In the genomic region with DNA sequence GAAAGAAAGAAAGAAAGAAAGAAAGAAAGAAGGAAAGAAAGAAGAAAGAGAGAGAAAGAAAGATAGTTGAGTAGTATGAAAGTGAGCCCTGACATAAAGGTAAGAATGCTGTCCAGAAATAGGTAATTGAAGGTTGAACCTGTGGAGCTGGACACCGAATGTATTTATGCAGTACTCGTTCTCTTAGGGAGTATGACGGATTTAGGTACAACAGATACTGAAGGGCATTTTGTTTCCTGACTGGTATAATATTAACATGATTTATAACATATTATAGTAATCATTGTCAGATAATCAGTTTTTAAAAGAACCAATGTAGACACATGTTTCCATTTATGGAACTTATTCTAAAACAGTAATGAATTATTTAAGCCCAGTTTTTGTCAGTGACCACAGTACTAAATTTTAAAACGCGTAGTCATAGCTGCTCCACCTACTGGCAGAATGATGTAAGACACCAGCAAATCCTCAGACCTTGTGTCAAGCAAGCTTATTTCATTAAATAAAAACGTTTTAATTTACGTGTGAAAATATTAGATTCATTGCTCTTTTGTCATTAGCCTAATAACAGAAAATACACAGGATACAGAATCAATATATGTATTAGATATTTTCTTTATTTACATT, we compare ENCODE assay signal across 9 mouse cellular contexts.
DNase-seq lines count a peak whose midpoint lies in the region; ATAC-seq lines count a peak whose summit lies in the region.
"Had no signal": no experiment of that assay in that cellular context is flagged by ENCODE, and none has a peak within 500 bp of the region (broad histone marks: within the 10 kb centered on the region; RNA-seq: fewer than 3 reads in every experiment).

No protein-coding gene starts in this region.

- no peak overlapping the region for H3K4me3 ChIP-seq in hindbrain, embryonic 11.5 days (ENCODE audit: low read depth, low read length)
- H3K4me3 ChIP-seq in hindbrain, embryonic 12.5 days, result no peak overlapping the region
- H3K4me3 ChIP-seq in embryonic facial prominence, embryonic 14.5 days (ENCODE audit: low read depth, low read length), result no peak overlapping the region
- H3K4me3 ChIP-seq: liver, embryonic 15.5 days had no signal

- no peaks in the 10 kb centered on the region for H3K4me1 ChIP-seq in hindbrain, embryonic 11.5 days (replicated peaks; ENCODE audit: control insufficient read depth, insufficient read depth, low read length)
- no peaks in the 10 kb centered on the region for H3K4me1 ChIP-seq in hindbrain, embryonic 12.5 days
- peaks cover under 1% of the 10 kb centered on the region; the same call in 1 of the 2 replicates for H3K4me1 ChIP-seq in embryonic facial prominence, embryonic 14.5 days (ENCODE audit: control insufficient read depth, insufficient read depth, low read length)
- H3K4me1 ChIP-seq: liver, embryonic 15.5 days had no signal

- 51% methylated on average over 7 of the region's 7 CpGs for WGBS in hindbrain, embryonic 11.5 days
- WGBS in hindbrain, embryonic 12.5 days, result 50% methylated on average over 7 of the region's 7 CpGs
- 42% methylated on average over 7 of the region's 7 CpGs for WGBS in embryonic facial prominence, embryonic 14.5 days

- no peaks in the 10 kb centered on the region for H3K36me3 ChIP-seq in hindbrain, embryonic 11.5 days (ENCODE audit: control insufficient read depth, insufficient read depth, low read length)
- H3K36me3 ChIP-seq in hindbrain, embryonic 12.5 days, result no peaks in the 10 kb centered on the region
- H3K36me3 ChIP-seq in embryonic facial prominence, embryonic 14.5 days (ENCODE audit: control insufficient read depth, insufficient read depth, low read length), result no peaks in the 10 kb centered on the region
- H3K36me3 ChIP-seq: liver, embryonic 15.5 days had no signal

- no peaks in the 10 kb centered on the region for H3K9me3 ChIP-seq in hindbrain, embryonic 11.5 days (ENCODE audit: control insufficient read depth, low read length)
- no peaks in the 10 kb centered on the region for H3K9me3 ChIP-seq in hindbrain, embryonic 12.5 days (replicated peaks)
- no peaks in the 10 kb centered on the region for H3K9me3 ChIP-seq in embryonic facial prominence, embryonic 14.5 days (ENCODE audit: control insufficient read depth, low read length)
- H3K9me3 ChIP-seq: liver, embryonic 15.5 days had no signal

- H3K27ac ChIP-seq in hindbrain, embryonic 11.5 days (ENCODE audit: low read depth, low read length), result no peak overlapping the region
- no peak overlapping the region for H3K27ac ChIP-seq in hindbrain, embryonic 12.5 days
- no peak overlapping the region for H3K27ac ChIP-seq in embryonic facial prominence, embryonic 14.5 days (replicated peaks; ENCODE audit: low read depth, low read length)
- H3K27ac ChIP-seq: liver, embryonic 15.5 days had no signal

- H3K9ac ChIP-seq in hindbrain, embryonic 11.5 days (ENCODE audit: low read depth, low read length), result no peak overlapping the region
- H3K9ac ChIP-seq in hindbrain, embryonic 12.5 days, result no peak overlapping the region
- no peak overlapping the region for H3K9ac ChIP-seq in embryonic facial prominence, embryonic 14.5 days (ENCODE audit: low read depth, low read length)
- H3K9ac ChIP-seq: liver, embryonic 15.5 days had no signal

- no peaks in the 10 kb centered on the region for H3K27me3 ChIP-seq in hindbrain, embryonic 11.5 days (ENCODE audit: control insufficient read depth, insufficient read depth, low read length)
- no peaks in the 10 kb centered on the region for H3K27me3 ChIP-seq in hindbrain, embryonic 12.5 days
- no peaks in the 10 kb centered on the region for H3K27me3 ChIP-seq in embryonic facial prominence, embryonic 14.5 days (replicated peaks; ENCODE audit: control insufficient read depth, insufficient read depth, low read length)
- H3K27me3 ChIP-seq: liver, embryonic 15.5 days had no signal

- no peak for ATAC-seq in hindbrain, embryonic 11.5 days (ENCODE audit: low FRiP score)
- ATAC-seq in hindbrain, embryonic 12.5 days (ENCODE audit: low FRiP score), result no peak
- no peak for ATAC-seq in embryonic facial prominence, embryonic 14.5 days (ENCODE audit: low read depth)

- H3K4me2 ChIP-seq in hindbrain, embryonic 11.5 days (replicated peaks; ENCODE audit: low read depth, low read length), result no peak overlapping the region
- no peak overlapping the region for H3K4me2 ChIP-seq in hindbrain, embryonic 12.5 days (replicated peaks)
- no peak overlapping the region for H3K4me2 ChIP-seq in embryonic facial prominence, embryonic 14.5 days (ENCODE audit: low read depth, low read length)
- H3K4me2 ChIP-seq: liver, embryonic 15.5 days had no signal

- DNase-seq in hindbrain, embryonic 11.5 days (ENCODE audit: low spot score), result peak; percentile 69
- DNase-seq in 416B (ENCODE audit: low read depth), result peak; percentile 66
- peak; percentile 16 for DNase-seq in Muller cell, postnatal 12 days (ENCODE audit: inconsistent ontology term)
- DNase-seq in embryonic facial prominence, embryonic 14.5 days (ENCODE audit: low spot score), result peak; percentile 75
- peak; percentile 12 for DNase-seq in layer of hippocampus, adult 9-10 months (ENCODE audit: low spot score)
- peak; percentile 58 to 70 for DNase-seq in right cerebral cortex, adult 2 months (ENCODE audit: low spot score in 2 of 2)
- no peak for DNase-seq in thymus, adult 18-20 months

Comparison
In these comparisons a context has a peak if more than half of its experiments do, and no peak if none do; other contexts are left out.
1. DNase-seq: peak in hindbrain, embryonic 11.5 days (single experiment), 416B (single experiment), Muller cell, postnatal 12 days (single experiment), embryonic facial prominence, embryonic 14.5 days (single experiment), layer of hippocampus, adult 9-10 months (single experiment) and right cerebral cortex, adult 2 months (2 of 2); none in thymus, adult 18-20 months (0 of 2).